Mouse (Mus musculus) heart, embryonic 13.5 days (tissue): ENCODE results near the gene Pno1. TPM values are rescaled to one million over a fixed set of nuclear protein-coding genes. Genes with fewer than 3 reads are reported as not detected.

Experiments used
- ATAC-seq: fragments of 200-750 bp; cut with Nextera tagmentation; 2 replicates; pipeline ENCODE4 v1.8.0; 2017; ENCODE audit warnings: moderate TSS enrichment; ENCODE audit not compliant: insufficient number of reproducible peaks, low FRiP score, low TSS enrichment; ENCODE audit errors: extremely low read depth
- H3K27ac ChIP-seq: fragments of 300-500 bp; sonication (generic); replicated peaks from 2 replicates; pipeline ENCODE4 v1.5.1; 2015; ENCODE audit warnings: moderate library complexity, mild to moderate bottlenecking, inconsistent platforms
- H3K27me3 ChIP-seq: fragments of 300-500 bp; sonication (generic); replicated peaks from 2 replicates; pipeline ENCODE4 v1.6.1; 2015; ENCODE audit warnings: mild to moderate bottlenecking, inconsistent platforms
- H3K36me3 ChIP-seq: fragments of 300-500 bp; sonication (generic); 2 replicates; pipeline ENCODE4 v1.6.1; 2015; ENCODE audit warnings: mild to moderate bottlenecking, inconsistent platforms
- H3K4me1 ChIP-seq: fragments of 300-500 bp; sonication (generic); 2 replicates; pipeline ENCODE4 v1.6.1; 2015; ENCODE audit warnings: inconsistent platforms
- H3K4me2 ChIP-seq: fragments of 300-500 bp; sonication (generic); 2 replicates; pipeline ENCODE4 v1.6.1; 2015; ENCODE audit warnings: inconsistent platforms, mild to moderate bottlenecking, moderate library complexity
- H3K4me3 ChIP-seq: fragments of 300-500 bp; sonication (generic); 2 replicates; pipeline ENCODE4 v1.5.1; 2015; ENCODE audit warnings: moderate library complexity, mild to moderate bottlenecking, inconsistent platforms
- H3K9ac ChIP-seq: fragments of 300-500 bp; sonication (generic); 2 replicates; pipeline ENCODE4 v1.6.1; 2015; ENCODE audit warnings: inconsistent platforms, mild to moderate bottlenecking, moderate library complexity
- H3K9me3 ChIP-seq: fragments of 300-500 bp; sonication (generic); 2 replicates; pipeline ENCODE4 v1.6.1; 2016; ENCODE audit warnings: inconsistent platforms
- WGBS: fragments of 180-500 bp; shearing (Covaris S2); methylation state at CpG from one replicate; pipeline ENCODE4 v1.1.7; 2015; ENCODE audit warnings: mixed read lengths; 5-methylcytosine and 5-hydroxymethylcytosine counted together
- polyA plus RNA-seq: library from polyadenylated mRNA; unstranded; fragments of >200 nt; fragmentation: Nextera tagmentation; extraction: Ambion mirVana; gene quantifications from 2 replicates; pipeline ENCODE4 v1.2.1, GENCODE M21; 2015

The Pno1 gene
- polyA plus RNA-seq, 1 experiment from 2014 or later, result 59.0 TPM

DNA sequence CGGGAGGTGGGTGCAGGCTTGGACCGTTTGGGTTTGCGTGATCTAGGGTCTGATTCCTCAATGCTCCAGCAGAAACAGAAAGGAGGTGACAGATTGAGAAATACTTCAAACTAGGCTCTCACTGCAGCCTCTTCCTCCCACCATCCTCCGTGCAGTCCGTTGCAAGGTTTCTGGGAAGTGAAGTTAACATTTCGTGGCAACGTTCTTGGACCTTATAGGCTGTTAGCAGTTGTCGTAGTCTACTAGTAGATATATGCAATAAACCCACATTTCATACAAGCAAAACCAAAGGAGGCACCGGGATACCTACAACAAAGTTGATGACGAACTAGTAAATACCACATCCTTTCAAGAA is 750 bp upstream of the Pno1 start:
- no peak for ATAC-seq
- H3K4me2 ChIP-seq, result peak overlapping the region; percentile 92
- 1% methylated on average over 10 of the region's 10 CpGs for WGBS
- H3K36me3 ChIP-seq, result peaks cover 21% of the 10 kb centered on the region
- H3K27me3 ChIP-seq, result no peaks in the 10 kb centered on the region
- H3K9ac ChIP-seq, result peak overlapping the region; percentile 86
- peak overlapping the region; percentile 96 for H3K4me3 ChIP-seq
- peak overlapping the region; percentile 87 for H3K27ac ChIP-seq
- H3K4me1 ChIP-seq, result peaks cover 25% of the 10 kb centered on the region
- no peaks in the 10 kb centered on the region for H3K9me3 ChIP-seq

DNA sequence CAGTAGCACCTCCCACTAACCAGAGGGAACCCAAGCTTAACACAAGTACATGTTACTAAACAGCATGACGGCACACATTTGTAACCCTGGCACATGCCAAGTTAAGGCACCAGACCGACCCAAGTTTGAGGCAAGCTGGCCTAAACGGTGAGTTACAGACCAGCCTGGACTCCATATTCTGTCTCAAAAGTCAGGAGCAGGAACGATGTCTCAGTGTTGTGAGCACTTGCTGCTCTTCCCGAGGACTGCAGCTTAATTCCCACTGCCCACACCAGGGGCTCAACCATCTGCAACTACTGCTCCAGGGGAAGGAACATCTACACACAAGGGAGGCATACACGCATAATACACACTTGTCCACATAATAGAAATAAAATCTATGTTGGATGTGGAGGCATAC is 8.9 kb downstream of the Pno1 start:
- no peak overlapping the region for H3K4me3 ChIP-seq
- H3K27ac ChIP-seq, result no peak overlapping the region
- H3K4me2 ChIP-seq, result no peak overlapping the region
- H3K4me1 ChIP-seq, result no peaks in the 10 kb centered on the region
- WGBS, result 82% methylated on average over 6 of the region's 6 CpGs
- no peaks in the 10 kb centered on the region for H3K9me3 ChIP-seq
- peaks cover 85% of the 10 kb centered on the region for H3K36me3 ChIP-seq
- ATAC-seq, result no peak
- H3K9ac ChIP-seq, result no peak overlapping the region
- no peaks in the 10 kb centered on the region for H3K27me3 ChIP-seq

DNA sequence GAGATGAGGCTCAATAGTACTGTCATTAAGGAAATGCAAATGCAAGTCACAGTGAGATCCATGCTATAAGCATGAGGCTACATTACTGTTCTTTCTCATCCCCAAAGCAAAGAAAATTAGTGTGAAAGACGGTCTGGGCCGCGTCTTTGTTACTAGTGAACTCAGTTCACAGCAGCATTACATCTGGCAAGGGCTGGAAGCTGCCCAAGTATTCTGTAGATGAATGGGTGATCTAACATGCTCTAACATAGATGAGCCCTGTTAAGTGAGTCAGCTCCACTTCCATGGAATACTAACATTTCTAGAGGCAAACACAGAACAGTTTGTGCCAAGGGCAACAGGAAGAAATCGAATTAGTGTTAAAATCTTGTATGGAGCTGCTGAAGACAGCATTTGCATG is 10.4 kb downstream of the Pno1 start:
- no peak overlapping the region for H3K27ac ChIP-seq
- WGBS, result 87% methylated on average over 4 of the region's 4 CpGs
- no peak overlapping the region for H3K4me2 ChIP-seq
- no peak for ATAC-seq
- peaks cover 89% of the 10 kb centered on the region for H3K36me3 ChIP-seq
- no peaks in the 10 kb centered on the region for H3K27me3 ChIP-seq
- no peaks in the 10 kb centered on the region for H3K4me1 ChIP-seq
- H3K9me3 ChIP-seq, result no peaks in the 10 kb centered on the region
- H3K9ac ChIP-seq, result no peak overlapping the region
- no peak overlapping the region for H3K4me3 ChIP-seq

DNA sequence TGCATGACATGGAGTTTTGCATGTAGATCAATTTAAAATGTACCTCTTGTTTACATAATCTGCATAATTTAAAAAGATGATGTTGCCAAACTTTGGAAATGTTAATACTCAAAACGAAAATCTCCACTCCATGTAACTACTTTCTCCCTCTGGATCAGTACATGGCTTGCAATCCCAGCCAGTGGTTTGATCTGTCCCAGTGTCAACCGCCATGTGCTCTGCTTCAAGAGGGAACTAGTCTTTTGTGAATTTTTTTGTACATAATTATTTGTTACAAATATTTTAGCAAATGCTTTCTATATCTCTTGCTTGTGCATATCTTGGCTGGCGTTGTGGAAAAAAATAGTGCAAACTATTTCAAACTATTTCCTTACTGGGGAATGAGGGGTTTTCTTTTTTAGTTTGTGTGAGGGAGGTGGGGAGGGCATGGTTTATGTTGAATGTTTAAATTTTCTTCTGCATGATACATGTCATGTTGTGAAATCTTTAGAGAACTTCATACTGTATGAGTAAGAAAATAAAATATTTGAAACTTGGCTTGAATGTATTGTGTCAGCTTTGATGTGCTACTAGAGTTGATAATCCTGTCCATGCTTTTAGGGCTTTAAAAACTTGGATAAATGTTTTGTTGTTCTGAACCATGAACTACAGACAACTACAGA is 11.4 kb downstream of the Pno1 start:
- no peak for ATAC-seq
- Histone ChIP-seq H3K27me3 (no peaks in the 10 kb centered on the region), H3K9me3 (no peaks in the 10 kb centered on the region), H3K4me3 (no peak overlapping the region), H3K27ac (no peak overlapping the region), H3K9ac (no peak overlapping the region), H3K4me1 (no peaks in the 10 kb centered on the region), H3K36me3 (peaks cover 91% of the 10 kb centered on the region), H3K4me2 (no peak overlapping the region)
- WGBS, result 87% methylated on average over 3 of the region's 3 CpGs

DNA sequence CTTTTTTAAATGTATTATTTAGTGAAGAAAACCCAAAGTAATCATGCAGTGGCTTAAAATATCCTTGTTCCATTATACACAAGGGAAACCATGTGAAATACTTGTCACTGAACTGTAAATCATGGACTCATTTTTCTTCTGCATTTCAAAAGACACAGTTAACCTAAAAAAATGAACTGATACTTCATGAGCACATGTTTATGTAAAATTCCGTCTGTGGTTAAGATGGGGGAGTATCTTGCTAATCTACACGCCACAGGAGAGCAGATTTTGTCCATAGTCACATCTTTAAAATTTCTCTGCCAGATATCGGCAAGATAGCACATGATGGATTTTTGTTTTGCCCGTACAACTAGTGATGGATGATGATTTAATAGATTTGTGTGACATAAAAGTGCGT is 12.2 kb downstream of the Pno1 start:
- 85% methylated on average over 5 of the region's 5 CpGs for WGBS

DNA sequence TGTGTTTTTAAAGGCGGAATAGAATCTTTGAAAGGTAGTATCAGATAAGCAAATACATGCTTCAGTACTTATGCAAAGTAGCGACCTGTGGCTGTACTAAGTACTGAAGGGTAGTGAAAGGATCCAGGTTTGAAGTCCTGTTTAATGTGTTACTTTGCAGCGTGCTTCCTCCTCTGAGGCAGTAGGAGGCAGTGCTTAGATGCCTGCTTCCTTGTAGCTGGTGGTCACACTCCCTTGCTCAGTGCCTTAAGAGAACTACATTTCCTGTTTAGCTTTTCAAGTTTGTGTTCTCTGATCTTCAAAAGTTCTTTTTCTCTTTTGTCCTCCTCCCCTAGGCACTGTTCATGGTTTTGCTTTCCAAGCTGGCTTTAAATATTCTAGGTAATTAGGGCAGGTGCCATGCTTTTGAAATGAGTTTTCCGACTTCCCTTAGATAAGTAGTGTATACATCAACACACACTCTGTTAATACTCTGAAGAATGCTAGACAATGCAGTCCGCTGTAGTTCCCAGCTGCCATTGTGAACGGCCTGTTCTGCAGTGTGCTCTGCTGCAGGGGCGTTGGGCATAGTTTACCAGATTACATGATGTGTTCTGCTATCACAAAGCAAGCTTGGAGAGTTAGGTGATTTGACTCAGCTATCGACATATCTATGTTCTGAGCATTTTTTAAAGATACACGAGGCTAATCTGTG is 19.1 kb downstream of the Pno1 start:
- 62% methylated on average over 9 of the region's 9 CpGs for WGBS

More for the DNA sequence above, 12.2 kb downstream of the Pno1 start:
- no peak overlapping the region for H3K27ac ChIP-seq
- ATAC-seq, result no peak
- H3K9me3 ChIP-seq, result no peaks in the 10 kb centered on the region
- H3K9ac ChIP-seq, result no peak overlapping the region
- H3K4me3 ChIP-seq, result no peak overlapping the region
- no peaks in the 10 kb centered on the region for H3K27me3 ChIP-seq
- H3K36me3 ChIP-seq, result peaks cover 92% of the 10 kb centered on the region
- no peak overlapping the region for H3K4me2 ChIP-seq
- H3K4me1 ChIP-seq, result no peaks in the 10 kb centered on the region

DNA sequence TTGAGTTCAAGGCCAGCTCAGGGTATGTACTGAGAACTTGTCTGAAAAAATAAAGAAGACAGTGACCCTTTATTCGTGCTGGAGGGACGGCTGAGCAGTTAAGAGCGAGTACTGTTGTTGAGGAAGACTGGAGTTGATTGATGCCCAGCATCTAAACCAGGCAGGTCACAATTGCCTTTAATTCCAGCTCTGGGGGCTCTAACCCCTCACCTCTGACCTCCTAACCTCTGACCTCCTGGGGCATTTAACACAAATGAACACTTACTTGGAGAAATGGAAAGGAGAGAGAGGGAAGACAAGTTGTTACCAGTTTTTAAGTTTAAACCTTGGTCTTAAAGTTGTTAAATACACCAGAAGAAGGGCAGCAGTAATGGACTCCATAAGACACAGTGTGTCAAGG is 22.6 kb downstream of the Pno1 start:
- Histone ChIP-seq H3K9me3 (no peaks in the 10 kb centered on the region), H3K27ac (no peak overlapping the region), H3K9ac (no peak overlapping the region), H3K36me3 (peaks cover 7% of the 10 kb centered on the region; the same call in 1 of the 2 replicates), H3K27me3 (no peaks in the 10 kb centered on the region), H3K4me1 (peaks cover 7% of the 10 kb centered on the region; the same call in 1 of the 2 replicates), H3K4me3 (no peak overlapping the region), H3K4me2 (no peak overlapping the region)
- 85% methylated on average over 3 of the region's 3 CpGs for WGBS
- ATAC-seq, result no peak

More for the DNA sequence above, 19.1 kb downstream of the Pno1 start:
- Histone ChIP-seq H3K4me3 (no peak overlapping the region), H3K36me3 (peaks cover 35% of the 10 kb centered on the region), H3K4me2 (no peak overlapping the region), H3K4me1 (peaks cover 7% of the 10 kb centered on the region; the same call in 1 of the 2 replicates), H3K9me3 (no peaks in the 10 kb centered on the region), H3K27me3 (no peaks in the 10 kb centered on the region), H3K9ac (no peak overlapping the region), H3K27ac (no peak overlapping the region)
- ATAC-seq, result no peak

DNA sequence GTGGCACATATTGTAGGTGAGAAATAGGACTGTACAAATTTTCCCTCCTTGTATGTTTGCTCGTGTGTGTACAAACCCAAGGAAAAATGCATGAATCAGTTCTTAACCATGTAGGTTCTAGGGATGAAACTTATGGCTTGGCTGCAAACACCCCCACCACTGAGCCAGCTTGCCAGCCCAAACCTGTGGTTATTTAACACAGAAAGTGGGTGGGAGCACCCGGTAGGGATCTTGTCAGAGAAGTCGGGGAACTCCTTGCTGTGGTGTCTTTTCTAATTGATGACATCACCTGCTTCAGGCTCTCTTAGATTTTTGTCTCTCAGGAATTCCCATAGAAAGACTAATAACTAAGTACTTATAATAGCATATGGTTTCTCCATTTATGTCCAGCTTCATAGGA is 23.7 kb downstream of the Pno1 start:
- Histone ChIP-seq H3K27me3 (no peaks in the 10 kb centered on the region), H3K36me3 (peaks cover 15% of the 10 kb centered on the region), H3K4me2 (no peak overlapping the region), H3K27ac (no peak overlapping the region), H3K4me1 (peaks cover 6% of the 10 kb centered on the region; the same call in 1 of the 2 replicates), H3K9ac (no peak overlapping the region), H3K9me3 (no peaks in the 10 kb centered on the region), H3K4me3 (no peak overlapping the region)
- no peak for ATAC-seq
- 82% methylated on average over 3 of the region's 3 CpGs for WGBS

DNA sequence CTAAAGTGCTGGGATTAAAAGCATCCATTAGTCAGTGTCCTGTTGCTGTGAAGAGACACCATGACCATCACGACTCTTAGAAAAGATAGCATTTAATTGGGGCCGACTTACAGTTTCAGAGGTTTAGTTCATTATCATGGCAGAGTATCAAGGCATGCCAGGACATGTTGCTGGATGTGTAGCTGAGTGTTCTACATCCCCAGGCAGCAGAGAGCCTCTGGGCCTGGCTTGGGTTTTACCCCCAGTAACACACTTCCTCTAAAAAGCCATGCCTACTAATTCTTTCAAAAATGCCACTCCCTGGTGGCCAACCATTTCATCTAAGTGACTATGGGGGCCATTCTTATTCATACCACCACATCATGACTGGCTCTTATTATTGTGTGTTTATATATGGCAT is 28.2 kb downstream of the Pno1 start:
- peaks cover 16% of the 10 kb centered on the region for H3K36me3 ChIP-seq
- H3K4me3 ChIP-seq, result no peak overlapping the region
- H3K27me3 ChIP-seq, result no peaks in the 10 kb centered on the region
- no peak for ATAC-seq
- no peaks in the 10 kb centered on the region for H3K9me3 ChIP-seq
- H3K4me2 ChIP-seq, result no peak overlapping the region
- no peaks in the 10 kb centered on the region for H3K4me1 ChIP-seq
- H3K9ac ChIP-seq, result no peak overlapping the region
- WGBS, result 84% methylated on average over 2 of the region's 2 CpGs
- H3K27ac ChIP-seq, result no peak overlapping the region

DNA sequence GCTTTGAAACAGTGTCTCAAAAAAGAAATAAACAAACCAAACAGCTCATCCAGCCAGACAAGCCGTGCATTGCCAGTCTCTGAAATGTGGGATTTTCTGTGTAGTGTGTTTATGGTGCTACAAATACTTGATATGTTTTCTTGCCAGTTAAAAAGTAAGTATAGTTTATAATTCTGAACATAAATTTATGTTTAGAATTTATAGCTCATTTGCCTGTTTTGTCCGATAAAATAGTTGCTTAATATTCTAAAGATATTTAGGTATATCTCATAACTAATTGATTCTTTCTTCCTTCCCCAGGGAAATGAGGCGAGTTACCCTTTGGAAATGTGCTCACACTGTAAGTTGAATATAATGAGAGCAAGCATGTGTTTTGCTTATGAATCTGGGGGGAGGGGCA is 29.6 kb downstream of the Pno1 start, which contains the start of gene Wdr92:
Wdr92 (plus strand) TSS at position 301 of the 400 bp plus-strand sequence.
- H3K4me3 ChIP-seq, result no peak within 1 kb of the TSS
- ATAC-seq, result no peak
- no peak within 1 kb of the TSS for H3K4me2 ChIP-seq
- H3K27ac ChIP-seq, result no peak within 1 kb of the TSS
- H3K4me1 ChIP-seq, result no peaks in the 10 kb centered on the region
- H3K9me3 ChIP-seq, result no peaks in the 10 kb centered on the region
- peaks cover 16% of the 10 kb centered on the region for H3K36me3 ChIP-seq
- WGBS, result 84% methylated on average over 3 of the region's 3 CpGs
- no peak within 1 kb of the TSS for H3K9ac ChIP-seq
- H3K27me3 ChIP-seq, result no peaks in the 10 kb centered on the region

DNA sequence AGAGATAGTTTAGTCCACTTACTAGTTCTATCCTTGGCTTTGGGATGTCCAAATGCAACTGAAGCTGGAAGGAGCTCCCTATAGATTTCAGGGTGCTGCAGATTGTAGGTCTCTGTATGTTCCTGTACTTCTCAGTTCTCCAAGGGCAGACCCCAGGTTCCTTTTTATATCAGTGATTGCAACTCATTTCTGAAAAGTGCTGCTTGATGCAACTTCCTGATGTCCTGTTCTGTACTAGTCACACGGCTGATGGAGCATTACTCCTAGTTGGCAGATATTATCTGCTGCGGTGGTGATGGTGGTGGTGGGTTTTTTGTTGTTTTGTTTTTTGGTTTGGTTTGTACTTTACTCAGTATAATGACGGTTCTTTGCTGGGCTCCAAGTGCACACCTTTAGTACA is 30.6 kb downstream of the Pno1 start:
- no peak for ATAC-seq
- Histone ChIP-seq H3K4me3 (no peak overlapping the region), H3K27me3 (no peaks in the 10 kb centered on the region), H3K9ac (no peak overlapping the region), H3K27ac (no peak overlapping the region), H3K9me3 (no peaks in the 10 kb centered on the region), H3K36me3 (peaks cover 16% of the 10 kb centered on the region), H3K4me1 (no peaks in the 10 kb centered on the region), H3K4me2 (no peak overlapping the region)
- 80% methylated on average over 3 of the region's 3 CpGs for WGBS

DNA sequence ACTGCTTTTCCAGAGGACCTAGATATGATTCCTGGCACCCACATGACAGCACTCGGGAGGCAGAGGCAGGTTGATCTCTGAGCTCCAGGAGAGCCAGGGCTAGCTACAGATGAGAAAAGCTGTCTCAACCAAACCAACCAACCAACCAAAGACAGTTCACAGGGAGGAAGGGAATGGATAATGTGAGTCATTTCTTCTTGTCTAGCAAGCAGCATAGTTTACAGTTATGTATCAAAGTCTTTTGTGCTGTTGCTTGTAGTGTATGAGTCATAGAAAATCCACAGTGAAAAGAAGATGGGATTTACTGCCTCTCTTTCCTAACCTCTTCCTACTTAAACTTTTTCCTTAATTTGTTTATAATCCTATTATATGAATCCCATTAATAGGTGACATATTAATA is 34.7 kb downstream of the Pno1 start:
- H3K4me1 ChIP-seq, result peaks cover 9% of the 10 kb centered on the region
- H3K4me2 ChIP-seq, result no peak overlapping the region
- 85% methylated on average over 1 of the region's 1 CpGs for WGBS
- H3K4me3 ChIP-seq, result no peak overlapping the region
- ATAC-seq, result no peak
- no peaks in the 10 kb centered on the region; the same call in 1 of the 2 replicates for H3K9me3 ChIP-seq
- H3K36me3 ChIP-seq, result peaks cover 13% of the 10 kb centered on the region
- no peak overlapping the region for H3K27ac ChIP-seq
- H3K27me3 ChIP-seq, result no peaks in the 10 kb centered on the region
- H3K9ac ChIP-seq, result no peak overlapping the region
